Mouse (Mus musculus): ENCODE data around the gene Glis3. TPM values are rescaled to one million over a fixed set of nuclear protein-coding genes. Genes with fewer than 3 reads are reported as not detected.

Glis3 gene
- polyA plus RNA-seq, 2 experiments: 2.9 to 3.1 TPM

DNA sequence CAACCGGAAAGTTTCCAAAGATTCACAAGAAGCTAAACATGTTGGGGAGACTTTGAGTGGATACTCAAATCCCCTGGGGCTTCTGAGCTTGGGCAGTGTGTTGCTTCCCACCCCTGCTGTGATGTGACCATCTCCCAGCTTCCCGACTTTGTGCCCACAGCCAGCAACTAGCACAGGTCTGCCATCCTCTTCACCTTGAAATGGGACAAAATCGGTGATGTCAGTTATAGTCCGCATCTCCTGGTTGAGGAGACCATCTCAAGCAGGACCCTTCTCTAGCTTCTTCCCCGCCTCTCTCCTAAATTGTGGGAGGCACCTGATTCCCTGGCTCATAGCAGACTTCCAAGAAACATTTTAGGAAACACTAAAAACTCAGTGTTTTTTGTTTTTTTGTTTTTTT, 352.3 kb downstream of the Glis3 start:
- no peak for ATAC-seq (ENCODE audit: low FRiP score, low read depth)
- Histone ChIP-seq H3K9me3 (ENCODE audit: control insufficient read depth, low read length) (no peaks in the 10 kb centered on the region), H3K4me2 (replicated peaks; ENCODE audit: low read depth, low read length, severe bottlenecking) (no peak overlapping the region), H3K4me1 (ENCODE audit: control insufficient read depth, insufficient read depth, low read length) (no peaks in the 10 kb centered on the region), H3K27me3 (ENCODE audit: control insufficient read depth, insufficient read depth, low read length) (no peaks in the 10 kb centered on the region), H3K27ac (replicated peaks; ENCODE audit: low read depth, low read length) (no peak overlapping the region), H3K36me3 (ENCODE audit: control insufficient read depth, insufficient read depth, low read length) (no peaks in the 10 kb centered on the region), H3K9ac (ENCODE audit: low read depth, low read length, severe bottlenecking) (no peak overlapping the region), H3K4me3 (replicated peaks; ENCODE audit: low read length) (no peak overlapping the region)
- TF ChIP-seq POLR2A (IDR thresholded peaks at IDR 0.05; ENCODE audit: borderline replicate concordance, extremely low read depth, insufficient read depth, insufficient read length): no peak
- no peak for DNase-seq (ENCODE audit: low spot score)
- WGBS: 89% methylated on average over 5 of the region's 5 CpGs

DNA sequence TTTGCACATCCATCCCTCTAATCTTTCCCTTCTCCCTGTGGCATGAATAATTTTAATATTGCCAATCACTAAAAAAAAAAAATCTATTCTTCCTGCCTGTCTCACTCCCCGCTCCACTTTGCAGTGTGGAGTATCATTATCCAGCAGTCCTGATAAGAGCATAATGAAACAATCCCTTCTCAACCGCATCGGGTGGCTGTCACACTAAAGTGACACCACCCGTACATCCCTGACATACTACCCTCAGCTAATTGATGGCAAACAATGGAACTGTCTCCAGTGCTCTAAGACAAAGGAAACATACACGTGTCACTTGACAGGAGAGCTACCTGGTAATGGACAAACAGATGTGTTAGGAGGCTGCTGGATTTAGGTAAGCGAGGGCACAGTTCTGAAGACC, 373.8 kb downstream of the Glis3 start:
- 76% methylated on average over 6 of the region's 6 CpGs for WGBS
- Histone ChIP-seq H3K27me3 (ENCODE audit: control insufficient read depth, insufficient read depth, low read length) (no peaks in the 10 kb centered on the region), H3K36me3 (ENCODE audit: control insufficient read depth, insufficient read depth, low read length) (no peaks in the 10 kb centered on the region), H3K9me3 (ENCODE audit: control insufficient read depth, low read length) (no peaks in the 10 kb centered on the region), H3K9ac (ENCODE audit: low read depth, low read length, severe bottlenecking) (no peak overlapping the region), H3K27ac (replicated peaks; ENCODE audit: low read depth, low read length) (no peak overlapping the region), H3K4me1 (ENCODE audit: control insufficient read depth, insufficient read depth, low read length) (no peaks in the 10 kb centered on the region), H3K4me2 (replicated peaks; ENCODE audit: low read depth, low read length, severe bottlenecking) (no peak overlapping the region), H3K4me3 (replicated peaks; ENCODE audit: low read length) (no peak overlapping the region)
- no peak for TF ChIP-seq POLR2A (IDR thresholded peaks at IDR 0.05; ENCODE audit: borderline replicate concordance, extremely low read depth, insufficient read depth, insufficient read length)
- DNase-seq (ENCODE audit: low spot score): no peak
- no peak for ATAC-seq (ENCODE audit: low FRiP score, low read depth)

DNA sequence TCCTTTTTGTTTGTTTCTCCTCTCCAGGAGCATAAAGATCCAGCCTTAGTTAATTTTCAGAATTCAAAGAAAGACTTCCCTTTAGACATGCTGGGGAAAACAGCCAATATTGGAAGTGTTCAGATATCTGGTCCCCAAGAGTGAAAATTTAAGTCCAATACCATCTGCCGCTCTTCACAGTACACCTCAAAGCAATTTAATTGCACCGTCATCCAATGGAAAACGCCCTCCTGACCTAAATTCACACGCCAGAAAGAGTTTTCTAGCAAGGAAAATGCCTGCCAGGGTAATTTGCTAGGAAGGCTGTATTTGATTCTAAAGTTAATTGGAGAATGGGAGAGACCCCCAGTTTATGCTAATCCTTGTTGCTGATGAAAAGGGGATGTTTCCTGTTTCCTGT, 374.4 kb downstream of the Glis3 start:
- 0 out of 2 replicates have a peak, but pooled peaks cover 3% of the 10 kb centered on the region for H3K4me1 ChIP-seq (ENCODE audit: control insufficient read depth, insufficient read depth, low read length)
- no peak overlapping the region for H3K9ac ChIP-seq (ENCODE audit: low read depth, low read length, severe bottlenecking)
- TF ChIP-seq POLR2A (IDR thresholded peaks at IDR 0.05; ENCODE audit: borderline replicate concordance, extremely low read depth, insufficient read depth, insufficient read length): no peak
- no peak overlapping the region for H3K4me2 ChIP-seq (replicated peaks; ENCODE audit: low read depth, low read length, severe bottlenecking)
- no peaks in the 10 kb centered on the region for H3K9me3 ChIP-seq (ENCODE audit: control insufficient read depth, low read length)
- H3K27me3 ChIP-seq (ENCODE audit: control insufficient read depth, insufficient read depth, low read length): no peaks in the 10 kb centered on the region
- no peaks in the 10 kb centered on the region for H3K36me3 ChIP-seq (ENCODE audit: control insufficient read depth, insufficient read depth, low read length)
- no peak for DNase-seq (ENCODE audit: low spot score)
- WGBS: 19% methylated on average over 4 of the region's 4 CpGs
- ATAC-seq (ENCODE audit: low FRiP score, low read depth): no peak
- H3K4me3 ChIP-seq (replicated peaks; ENCODE audit: low read length): no peak overlapping the region
- H3K27ac ChIP-seq (replicated peaks; ENCODE audit: low read depth, low read length): no peak overlapping the region

DNA sequence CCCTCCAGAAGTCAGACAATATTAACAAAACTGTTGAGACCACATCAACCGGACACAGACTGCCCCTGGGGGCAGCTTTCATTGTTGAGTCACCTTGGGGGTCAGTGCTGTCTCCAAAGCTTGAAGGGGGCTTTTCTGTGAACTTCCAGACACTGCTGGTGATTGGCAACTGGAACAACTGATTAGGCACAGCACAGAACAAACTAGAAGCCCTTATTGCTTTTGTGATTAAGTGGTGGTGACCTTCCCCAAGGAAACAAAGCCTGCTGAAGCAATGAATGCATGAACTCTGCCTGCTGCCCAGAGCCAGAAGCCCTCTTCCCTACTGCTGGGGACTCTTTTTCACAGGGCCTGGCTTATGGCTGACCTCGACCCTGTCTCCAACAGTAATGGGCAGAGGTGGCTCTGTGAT, 377.0 kb downstream of the Glis3 start:
- no peak for DNase-seq (ENCODE audit: low spot score)
- no peak overlapping the region for H3K4me3 ChIP-seq (replicated peaks; ENCODE audit: low read length)
- H3K27ac ChIP-seq (replicated peaks; ENCODE audit: low read depth, low read length): no peak overlapping the region
- H3K36me3 ChIP-seq (ENCODE audit: control insufficient read depth, insufficient read depth, low read length): no peaks in the 10 kb centered on the region
- ATAC-seq (ENCODE audit: low FRiP score, low read depth): no peak
- no peaks in the 10 kb centered on the region for H3K27me3 ChIP-seq (ENCODE audit: control insufficient read depth, insufficient read depth, low read length)
- H3K4me2 ChIP-seq (replicated peaks; ENCODE audit: low read depth, low read length, severe bottlenecking): no peak overlapping the region
- 57% methylated on average over 2 of the region's 2 CpGs for whole genome bisulfite sequencing
- no peaks in the 10 kb centered on the region for H3K9me3 ChIP-seq (ENCODE audit: control insufficient read depth, low read length)
- peaks cover 9% of the 10 kb centered on the region for H3K4me1 ChIP-seq (ENCODE audit: control insufficient read depth, insufficient read depth, low read length)
- H3K9ac ChIP-seq (ENCODE audit: low read depth, low read length, severe bottlenecking): no peak overlapping the region
- no peak for TF ChIP-seq POLR2A (IDR thresholded peaks at IDR 0.05; ENCODE audit: borderline replicate concordance, extremely low read depth, insufficient read depth, insufficient read length)

DNA sequence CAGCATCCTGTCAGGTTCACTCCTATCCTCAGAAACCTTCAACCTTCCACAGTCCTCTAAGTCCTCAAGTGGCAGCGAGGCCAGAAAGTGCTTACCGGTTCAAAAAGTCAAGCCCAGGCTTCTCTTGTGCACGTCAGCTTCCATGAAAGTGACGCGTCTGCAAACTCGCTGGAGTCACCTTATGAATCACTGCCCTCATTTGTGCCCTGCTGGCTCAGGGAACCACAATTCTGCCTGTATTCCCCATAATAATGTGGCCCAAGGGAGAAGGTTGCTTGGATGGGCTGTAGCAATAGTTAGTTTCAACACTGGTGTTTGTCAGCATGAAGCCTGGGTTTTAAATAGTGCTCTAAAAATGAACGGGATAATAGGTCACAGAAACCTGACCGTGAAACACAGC, 379.7 kb downstream of the Glis3 start:
- H3K9me3 ChIP-seq (ENCODE audit: control insufficient read depth, low read length): no peaks in the 10 kb centered on the region
- H3K36me3 ChIP-seq (ENCODE audit: control insufficient read depth, insufficient read depth, low read length): no peaks in the 10 kb centered on the region
- peaks cover 9% of the 10 kb centered on the region for H3K4me1 ChIP-seq (ENCODE audit: control insufficient read depth, insufficient read depth, low read length)
- H3K27ac ChIP-seq (replicated peaks; ENCODE audit: low read depth, low read length): no peak overlapping the region
- no peaks in the 10 kb centered on the region for H3K27me3 ChIP-seq (ENCODE audit: control insufficient read depth, insufficient read depth, low read length)
- WGBS: 39% methylated on average over 8 of the region's 8 CpGs
- H3K4me2 ChIP-seq (replicated peaks; ENCODE audit: low read depth, low read length, severe bottlenecking): no peak overlapping the region
- no peak for DNase-seq (ENCODE audit: low spot score)
- H3K9ac ChIP-seq (ENCODE audit: low read depth, low read length, severe bottlenecking): no peak overlapping the region
- TF ChIP-seq POLR2A (IDR thresholded peaks at IDR 0.05; ENCODE audit: borderline replicate concordance, extremely low read depth, insufficient read depth, insufficient read length): no peak
- ATAC-seq (ENCODE audit: low FRiP score, low read depth): no peak
- no peak overlapping the region for H3K4me3 ChIP-seq (replicated peaks; ENCODE audit: low read length)

DNA sequence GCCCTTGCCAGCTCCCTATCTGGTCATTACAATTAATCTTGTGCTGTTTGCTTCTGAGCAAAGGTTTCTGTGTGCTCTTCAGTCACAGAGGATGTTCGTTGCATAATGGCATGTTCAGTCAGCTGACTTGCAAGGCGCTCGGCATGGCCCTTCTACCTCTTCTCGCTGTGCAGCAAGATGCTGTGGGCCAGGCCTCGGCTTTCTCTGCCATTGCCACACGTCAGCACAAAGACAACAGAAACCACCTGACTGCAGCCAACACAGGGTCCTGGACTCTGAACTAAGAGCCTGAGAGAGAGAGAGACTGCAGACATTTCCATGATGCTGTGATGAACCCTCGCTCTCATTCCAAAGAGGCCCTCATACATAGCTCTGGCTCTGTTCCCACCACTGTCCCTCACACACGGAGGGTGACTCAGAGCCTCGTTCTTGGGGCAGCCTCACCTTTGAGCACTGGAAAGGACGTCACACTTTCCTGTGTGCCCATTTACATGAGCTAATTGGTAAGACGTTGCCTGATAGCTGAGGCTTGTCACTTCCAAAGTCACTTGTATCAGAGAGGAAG, 380.6 kb downstream of the Glis3 start:
- no peak overlapping the region for H3K4me2 ChIP-seq (replicated peaks; ENCODE audit: low read depth, low read length, severe bottlenecking)

More for the DNA sequence above, 380.6 kb downstream of the Glis3 start:
- no peaks in the 10 kb centered on the region for H3K9me3 ChIP-seq (ENCODE audit: control insufficient read depth, low read length)
- peaks cover 9% of the 10 kb centered on the region for H3K4me1 ChIP-seq (ENCODE audit: control insufficient read depth, insufficient read depth, low read length)
- H3K9ac ChIP-seq (ENCODE audit: low read depth, low read length, severe bottlenecking): no peak overlapping the region
- no peaks in the 10 kb centered on the region for H3K27me3 ChIP-seq (ENCODE audit: control insufficient read depth, insufficient read depth, low read length)
- no peak for TF ChIP-seq POLR2A (IDR thresholded peaks at IDR 0.05; ENCODE audit: borderline replicate concordance, extremely low read depth, insufficient read depth, insufficient read length)
- H3K4me3 ChIP-seq (replicated peaks; ENCODE audit: low read length): no peak overlapping the region
- H3K36me3 ChIP-seq (ENCODE audit: control insufficient read depth, insufficient read depth, low read length): no peaks in the 10 kb centered on the region
- no peak for ATAC-seq (ENCODE audit: low FRiP score, low read depth)
- no peak overlapping the region for H3K27ac ChIP-seq (replicated peaks; ENCODE audit: low read depth, low read length)
- 73% methylated on average over 11 of the region's 11 CpGs for WGBS
- DNase-seq (ENCODE audit: low spot score): no peak
